Mouse (Mus musculus) brown adipose tissue, adult 24 weeks (tissue): ENCODE data around the gene Krtap4-6. TPM values are rescaled to one million over a fixed set of nuclear protein-coding genes. Genes with fewer than 3 reads are reported as not detected.

Experiments
- H3K27ac ChIP-seq: fragments of 200-500 bp; replicated peaks from 2 replicates; pipeline ENCODE4 v1.5.1; 2012; ENCODE audit warnings: low read depth, mild to moderate bottlenecking, low read length
- H3K4me1 ChIP-seq: fragments of 200-500 bp; 2 replicates; pipeline ENCODE4 v1.6.1; 2012; ENCODE audit warnings: low read length, mixed read lengths; ENCODE audit not compliant: control insufficient read depth, insufficient read depth, insufficient read length
- H3K4me3 ChIP-seq: fragments of 200-500 bp; 2 replicates; pipeline ENCODE4 v1.5.1; 2012; ENCODE audit warnings: low read depth, mild to moderate bottlenecking, low read length, moderate library complexity; ENCODE audit not compliant: insufficient read depth
- polyA plus RNA-seq: library from polyadenylated mRNA; stranded (reverse); fragments of >200 nt; gene quantifications from 2 replicates; pipeline ENCODE4 v1.2.4, GENCODE M21; 2012; ENCODE audit not compliant: missing spikeins, insufficient read depth, insufficient read length

Krtap4-6 gene
- polyA plus RNA-seq, 1 experiment = not detected

GRCm38 (mm10) chr11:99630890-99631289 is 34.9 kb downstream of the Krtap4-6 start:
- H3K4me3 ChIP-seq = no peak overlapping the region
- H3K27ac ChIP-seq = no peak overlapping the region
- no peaks in the 10 kb centered on the region for H3K4me1 ChIP-seq

- no peak within 1 kb of the TSS for H3K4me3 ChIP-seq
- H3K4me1 ChIP-seq = no peaks in the 10 kb centered on the region
- H3K27ac ChIP-seq = no peak within 1 kb of the TSS
Measured at GRCm38 (mm10) chr11:99628138-99628537, 37.6 kb downstream of the Krtap4-6 start, which contains the start of gene Krtap4-1. Krtap4-1 (minus strand) TSS chr11:99628238.

- no peak within 1 kb of the TSS for H3K27ac ChIP-seq
- no peak within 1 kb of the TSS for H3K4me3 ChIP-seq
- H3K4me1 ChIP-seq = no peaks in the 10 kb centered on the region
Measured at GRCm38 (mm10) chr11:99620335-99620734, 45.4 kb downstream of the Krtap4-6 start, which contains the start of gene Gm11562. Gm11562 (minus strand) TSS chr11:99620435.

Other genes starting within 250 kb of the Krtap4-6 start
- not detected in 2 replicates for gene Krt12, start 243.7 kb downstream of the Krtap4-6 start, polyA plus RNA-seq
- gene Krt20, start 227.8 kb downstream of the Krtap4-6 start, polyA plus RNA-seq = not detected in 2 replicates
- gene Krt23, start 172.8 kb downstream of the Krtap4-6 start, polyA plus RNA-seq = not detected in 2 replicates
- not detected in 2 replicates for gene Krt39, start 144.6 kb downstream of the Krtap4-6 start, polyA plus RNA-seq
- not detected in 2 replicates for gene Krt40, start 122.8 kb downstream of the Krtap4-6 start, polyA plus RNA-seq
- gene Krtap3-3, start 115.1 kb downstream of the Krtap4-6 start, polyA plus RNA-seq = not detected in 2 replicates
- not detected in 2 replicates for gene Krtap3-2, start 109.1 kb downstream of the Krtap4-6 start, polyA plus RNA-seq
- gene Gm11939, start 106.5 kb downstream of the Krtap4-6 start, polyA plus RNA-seq = not detected in 2 replicates
- gene Krtap3-1, start 99.3 kb downstream of the Krtap4-6 start, polyA plus RNA-seq = not detected in 2 replicates
- gene Krtap1-5, start 84.9 kb downstream of the Krtap4-6 start, polyA plus RNA-seq = not detected in 2 replicates
- gene Krtap1-4, start 82.3 kb downstream of the Krtap4-6 start, polyA plus RNA-seq = not detected in 2 replicates
- not detected in 2 replicates for gene Krtap1-3, start 74.6 kb downstream of the Krtap4-6 start, polyA plus RNA-seq
- gene Krtap9-3, start 67.9 kb downstream of the Krtap4-6 start, polyA plus RNA-seq = not detected in 2 replicates
- gene Gm11938, start 62.7 kb downstream of the Krtap4-6 start, polyA plus RNA-seq = not detected in 2 replicates
- gene Gm11937, start 55.8 kb downstream of the Krtap4-6 start, polyA plus RNA-seq = not detected in 2 replicates
- gene Krtap2-4, start 51.1 kb downstream of the Krtap4-6 start, polyA plus RNA-seq = not detected in 2 replicates
- gene Gm11562, start 45.5 kb downstream of the Krtap4-6 start, polyA plus RNA-seq = not detected in 2 replicates
- gene Krtap4-1, start 37.7 kb downstream of the Krtap4-6 start, polyA plus RNA-seq = not detected in 2 replicates
- not detected in 2 replicates for gene Krtap4-2, start 30.9 kb downstream of the Krtap4-6 start, polyA plus RNA-seq
- gene Krtap4-7, start 21.9 kb downstream of the Krtap4-6 start, polyA plus RNA-seq = not detected in 2 replicates
- not detected in 2 replicates for gene Gm11555, start 15.7 kb downstream of the Krtap4-6 start, polyA plus RNA-seq
- gene Gm11563, start 7.0 kb downstream of the Krtap4-6 start, polyA plus RNA-seq = not detected in 2 replicates
- gene Gm14190, start 24.8 kb upstream of the Krtap4-6 start, polyA plus RNA-seq = not detected in 2 replicates
- not detected in 2 replicates for gene Gm14180, start 68.3 kb upstream of the Krtap4-6 start, polyA plus RNA-seq
- not detected in 2 replicates for gene Gm11595, start 107.0 kb upstream of the Krtap4-6 start, polyA plus RNA-seq
- not detected in 2 replicates for gene Krtap4-8, start 114.7 kb upstream of the Krtap4-6 start, polyA plus RNA-seq
- not detected in 2 replicates for gene Krtap4-9, start 119.2 kb upstream of the Krtap4-6 start, polyA plus RNA-seq
- not detected in 2 replicates for gene Gm11596, start 127.5 kb upstream of the Krtap4-6 start, polyA plus RNA-seq
- not detected in 2 replicates for gene Gm11569, start 133.0 kb upstream of the Krtap4-6 start, polyA plus RNA-seq
- gene Gm11554, start 138.5 kb upstream of the Krtap4-6 start, polyA plus RNA-seq = not detected in 2 replicates
- not detected in 2 replicates for gene Krtap4-13, start 143.9 kb upstream of the Krtap4-6 start, polyA plus RNA-seq
- gene Gm11564, start 149.7 kb upstream of the Krtap4-6 start, polyA plus RNA-seq = not detected in 2 replicates
- gene 2300003K06Rik, start 172.1 kb upstream of the Krtap4-6 start, polyA plus RNA-seq = not detected in 2 replicates
- not detected in 2 replicates for gene Krtap4-16, start 185.6 kb upstream of the Krtap4-6 start, polyA plus RNA-seq
- gene Gm11568, start 192.0 kb upstream of the Krtap4-6 start, polyA plus RNA-seq = not detected in 2 replicates
- gene Gm11559, start 198.5 kb upstream of the Krtap4-6 start, polyA plus RNA-seq = not detected in 2 replicates
- not detected in 2 replicates for gene Krtap9-1, start 207.4 kb upstream of the Krtap4-6 start, polyA plus RNA-seq
- not detected in 2 replicates for gene Gm11567, start 213.2 kb upstream of the Krtap4-6 start, polyA plus RNA-seq
- not detected in 2 replicates for gene Krtap31-1, start 242.0 kb upstream of the Krtap4-6 start, polyA plus RNA-seq
- not detected in 2 replicates for gene Gm11565, start 248.8 kb upstream of the Krtap4-6 start, polyA plus RNA-seq